Mouse (Mus musculus): ENCODE data around the gene Eif2ak4. TPM values are rescaled to one million over a fixed set of nuclear protein-coding genes. Genes with fewer than 3 reads are reported as not detected.

Gene Eif2ak4
- polyA plus RNA-seq, 1 experiment from 2014 or later = 11.9 TPM

DNA sequence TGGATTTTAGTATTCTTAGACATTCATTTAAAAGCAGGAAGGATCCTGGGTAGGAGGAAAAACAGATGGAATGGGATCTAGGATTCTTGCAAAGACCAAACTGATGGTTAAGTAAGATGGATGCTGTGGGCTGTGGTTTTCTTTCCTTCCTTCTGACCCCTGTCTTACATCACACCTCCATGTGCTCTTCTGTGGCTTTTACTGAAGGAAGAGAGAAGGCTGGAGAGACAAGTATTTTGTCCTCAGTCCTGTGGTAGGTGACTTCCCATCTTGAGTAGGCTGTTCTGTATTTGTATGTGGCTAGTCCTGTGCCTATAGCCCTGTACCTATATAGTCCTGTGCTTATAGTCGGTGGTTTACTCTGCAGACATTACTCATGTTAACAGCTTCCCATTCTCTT lies 12.9 kb upstream of the Eif2ak4 start:
- peaks cover 30% of the 10 kb centered on the region for H3K27me3 ChIP-seq
- no peaks in the 10 kb centered on the region for H3K36me3 ChIP-seq (replicated peaks)
- H3K27ac ChIP-seq = no peak overlapping the region
- 85% methylated on average over 1 of the region's 1 CpGs for WGBS
- ATAC-seq (ENCODE audit: low FRiP score) = no peak
- H3K4me2 ChIP-seq = no peak overlapping the region
- H3K4me3 ChIP-seq (replicated peaks) = no peak overlapping the region
- no peak overlapping the region for H3K9ac ChIP-seq
- no peaks in the 10 kb centered on the region for H3K9me3 ChIP-seq
- H3K4me1 ChIP-seq = peaks cover 19% of the 10 kb centered on the region

DNA sequence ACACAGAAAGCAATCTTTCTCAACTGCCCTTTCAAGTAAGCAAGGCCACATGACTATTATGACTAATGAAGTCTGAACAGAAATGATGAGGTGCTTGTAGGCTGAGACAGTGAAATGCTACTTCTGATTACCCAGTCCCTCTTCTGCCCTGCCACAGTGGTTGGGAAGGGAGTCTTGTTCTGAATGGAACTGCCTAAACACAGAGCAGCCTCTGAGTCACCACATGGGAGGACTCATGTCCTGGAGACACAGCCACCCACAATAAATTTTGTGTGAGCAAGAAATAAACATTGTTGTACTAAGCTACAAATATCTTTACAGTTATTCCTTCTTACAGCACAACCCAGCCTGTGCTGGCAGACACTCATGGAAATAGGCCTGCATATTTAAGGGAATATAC lies 12.5 kb upstream of the Eif2ak4 start:
- no peak for ATAC-seq (ENCODE audit: low FRiP score)
- no peaks in the 10 kb centered on the region for H3K9me3 ChIP-seq
- H3K9ac ChIP-seq = no peak overlapping the region
- no peak overlapping the region for H3K27ac ChIP-seq
- H3K4me3 ChIP-seq (replicated peaks) = no peak overlapping the region
- no peaks in the 10 kb centered on the region for H3K36me3 ChIP-seq (replicated peaks)
- peaks cover 19% of the 10 kb centered on the region for H3K4me1 ChIP-seq
- H3K4me2 ChIP-seq = no peak overlapping the region
- peaks cover 27% of the 10 kb centered on the region for H3K27me3 ChIP-seq

- H3K4me1 ChIP-seq = no peaks in the 10 kb centered on the region
- no peaks in the 10 kb centered on the region for H3K36me3 ChIP-seq (replicated peaks)
- no peaks in the 10 kb centered on the region for H3K9me3 ChIP-seq
- no peak for ATAC-seq (ENCODE audit: low FRiP score)
- no peak overlapping the region for H3K4me2 ChIP-seq
- H3K9ac ChIP-seq = no peak overlapping the region
- 35% methylated on average over 1 of the region's 1 CpGs for WGBS
- H3K4me3 ChIP-seq (replicated peaks) = no peak overlapping the region
- H3K27me3 ChIP-seq = peaks cover 9% of the 10 kb centered on the region
- H3K27ac ChIP-seq = no peak overlapping the region
These were observed 8.7 kb upstream of the Eif2ak4 start for GRCm38 (mm10) chr2:118379756-118380155.

GRCm38 (mm10) chr2:118383387-118383786 lies 5.0 kb upstream of the Eif2ak4 start:
- no peaks in the 10 kb centered on the region for H3K36me3 ChIP-seq (replicated peaks)
- no peak overlapping the region for H3K4me2 ChIP-seq
- H3K9ac ChIP-seq = no peak overlapping the region
- WGBS = 74% methylated on average over 5 of the region's 5 CpGs
- no peaks in the 10 kb centered on the region for H3K9me3 ChIP-seq
- H3K27me3 ChIP-seq = no peaks in the 10 kb centered on the region
- no peak for ATAC-seq (ENCODE audit: low FRiP score)
- H3K4me3 ChIP-seq (replicated peaks) = no peak overlapping the region
- H3K4me1 ChIP-seq = no peaks in the 10 kb centered on the region
- H3K27ac ChIP-seq = no peak overlapping the region

- 67% methylated on average over 3 of the region's 3 CpGs for WGBS
- Histone ChIP-seq H3K4me1 (peaks cover 10% of the 10 kb centered on the region), H3K9ac (no peak overlapping the region), H3K9me3 (no peaks in the 10 kb centered on the region), H3K4me2 (peak overlapping the region; percentile 66), H3K27ac (no peak overlapping the region), H3K4me3 (replicated peaks) (no peak overlapping the region), H3K27me3 (no peaks in the 10 kb centered on the region), H3K36me3 (replicated peaks) (no peaks in the 10 kb centered on the region)
- no peak for ATAC-seq (ENCODE audit: low FRiP score)
These were observed 1.2 kb downstream of the Eif2ak4 start for GRCm38 (mm10) chr2:118389569-118389968.

DNA sequence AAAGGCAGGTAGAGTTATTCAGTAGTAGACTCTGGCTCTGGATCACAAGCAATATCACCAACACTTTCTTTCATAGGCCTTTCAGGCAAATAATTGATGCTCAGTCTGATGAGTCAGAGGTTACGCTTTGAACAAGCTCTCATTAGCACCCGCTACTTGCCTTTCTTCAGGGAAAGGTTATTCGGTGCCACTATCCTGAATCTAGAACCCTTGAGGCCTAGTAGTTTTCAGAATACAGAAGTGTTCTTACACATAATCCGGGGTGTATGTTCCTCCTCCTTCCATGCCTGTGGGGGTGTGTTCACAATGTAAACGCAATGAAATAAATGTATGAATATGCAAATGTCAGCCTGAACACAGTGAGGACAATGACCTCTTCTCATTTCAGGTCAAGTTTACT lies 1.7 kb downstream of the Eif2ak4 start:
- Histone ChIP-seq H3K27ac (no peak overlapping the region), H3K36me3 (replicated peaks) (no peaks in the 10 kb centered on the region), H3K9ac (no peak overlapping the region), H3K4me3 (replicated peaks) (0 out of 2 replicates have a peak overlapping the region, but pooled peaks have one; percentile 2), H3K4me2 (no peak overlapping the region), H3K4me1 (peaks cover 10% of the 10 kb centered on the region), H3K9me3 (no peaks in the 10 kb centered on the region), H3K27me3 (no peaks in the 10 kb centered on the region)
- no peak for ATAC-seq (ENCODE audit: low FRiP score)
- 85% methylated on average over 5 of the region's 5 CpGs for WGBS

- Histone ChIP-seq H3K27ac (no peak overlapping the region), H3K4me1 (peaks cover 10% of the 10 kb centered on the region), H3K27me3 (no peaks in the 10 kb centered on the region), H3K9ac (no peak overlapping the region), H3K4me2 (no peak overlapping the region), H3K4me3 (replicated peaks) (no peak overlapping the region), H3K9me3 (no peaks in the 10 kb centered on the region), H3K36me3 (replicated peaks) (no peaks in the 10 kb centered on the region)
- 79% methylated on average over 5 of the region's 5 CpGs for WGBS
- no peak for ATAC-seq (ENCODE audit: low FRiP score)
These were observed 2.8 kb downstream of the Eif2ak4 start for GRCm38 (mm10) chr2:118391201-118391600.

GRCm38 (mm10) chr2:118399751-118400150 lies 11.3 kb downstream of the Eif2ak4 start:
- Histone ChIP-seq H3K4me2 (no peak overlapping the region), H3K27ac (no peak overlapping the region), H3K4me3 (replicated peaks) (no peak overlapping the region), H3K27me3 (no peaks in the 10 kb centered on the region), H3K4me1 (no peaks in the 10 kb centered on the region; the same call in 1 of the 2 replicates), H3K36me3 (replicated peaks) (0 out of 2 replicates have a peak, but pooled peaks cover 8% of the 10 kb centered on the region), H3K9ac (no peak overlapping the region), H3K9me3 (no peaks in the 10 kb centered on the region)
- 93% methylated on average over 5 of the region's 5 CpGs for WGBS
- ATAC-seq (ENCODE audit: low FRiP score) = no peak

- no peaks in the 10 kb centered on the region for H3K27me3 ChIP-seq
- 69% methylated on average over 5 of the region's 5 CpGs for WGBS
- H3K36me3 ChIP-seq (replicated peaks) = 0 out of 2 replicates have a peak, but pooled peaks cover 8% of the 10 kb centered on the region
- H3K4me3 ChIP-seq (replicated peaks) = no peak overlapping the region
- no peak overlapping the region for H3K9ac ChIP-seq
- H3K4me1 ChIP-seq = no peaks in the 10 kb centered on the region; the same call in none of the 2 replicates
- H3K4me2 ChIP-seq = no peak overlapping the region
- H3K9me3 ChIP-seq = no peaks in the 10 kb centered on the region
- H3K27ac ChIP-seq = no peak overlapping the region
- no peak for ATAC-seq (ENCODE audit: low FRiP score)
These were observed 13.7 kb downstream of the Eif2ak4 start for GRCm38 (mm10) chr2:118401834-118402727.

GRCm38 (mm10) chr2:118404336-118404735 lies 15.9 kb downstream of the Eif2ak4 start:
- Histone ChIP-seq H3K4me1 (no peaks in the 10 kb centered on the region; the same call in none of the 2 replicates), H3K4me2 (no peak overlapping the region), H3K9me3 (no peaks in the 10 kb centered on the region), H3K27me3 (no peaks in the 10 kb centered on the region), H3K4me3 (replicated peaks) (no peak overlapping the region), H3K9ac (no peak overlapping the region), H3K27ac (no peak overlapping the region), H3K36me3 (replicated peaks) (peaks cover 16% of the 10 kb centered on the region; the same call in 1 of the 2 replicates)
- no peak for ATAC-seq (ENCODE audit: low FRiP score)
- WGBS = 79% methylated on average over 5 of the region's 5 CpGs

GRCm38 (mm10) chr2:118405568-118405967 lies 17.1 kb downstream of the Eif2ak4 start:
- Histone ChIP-seq H3K4me1 (no peaks in the 10 kb centered on the region; the same call in none of the 2 replicates), H3K27me3 (no peaks in the 10 kb centered on the region), H3K36me3 (replicated peaks) (peaks cover 18% of the 10 kb centered on the region; the same call in 1 of the 2 replicates), H3K9ac (no peak overlapping the region), H3K4me2 (no peak overlapping the region), H3K27ac (no peak overlapping the region), H3K4me3 (replicated peaks) (no peak overlapping the region), H3K9me3 (no peaks in the 10 kb centered on the region)
- WGBS = 91% methylated on average over 4 of the region's 4 CpGs
- ATAC-seq (ENCODE audit: low FRiP score) = no peak

- Histone ChIP-seq H3K4me3 (replicated peaks) (no peak overlapping the region), H3K4me1 (no peaks in the 10 kb centered on the region; the same call in none of the 2 replicates), H3K9me3 (no peaks in the 10 kb centered on the region), H3K36me3 (replicated peaks) (peaks cover 17% of the 10 kb centered on the region), H3K27me3 (no peaks in the 10 kb centered on the region), H3K9ac (no peak overlapping the region), H3K27ac (no peak overlapping the region), H3K4me2 (no peak overlapping the region)
- ATAC-seq (ENCODE audit: low FRiP score) = no peak
- WGBS = 70% methylated on average over 2 of the region's 2 CpGs
These were observed 18.4 kb downstream of the Eif2ak4 start for GRCm38 (mm10) chr2:118406811-118407210.
